Mouse (Mus musculus) frontal cortex, postnatal 10 days (tissue): ENCODE measurements around the gene Elmod3.
"Not testable (repeated sequence)": the region's sequence is repeated elsewhere in the genome, so short reads cannot be mapped to it uniquely, and the experiment has no call there.

Source experiments
- DNase-seq, 2 experiments: peaks; one replicate each; pipeline ENCODE4 v3.0.0; 2022; ENCODE audit warnings: low spot score in 2 of 2, mixed read lengths in 1 of 2

Gene Elmod3

DNA sequence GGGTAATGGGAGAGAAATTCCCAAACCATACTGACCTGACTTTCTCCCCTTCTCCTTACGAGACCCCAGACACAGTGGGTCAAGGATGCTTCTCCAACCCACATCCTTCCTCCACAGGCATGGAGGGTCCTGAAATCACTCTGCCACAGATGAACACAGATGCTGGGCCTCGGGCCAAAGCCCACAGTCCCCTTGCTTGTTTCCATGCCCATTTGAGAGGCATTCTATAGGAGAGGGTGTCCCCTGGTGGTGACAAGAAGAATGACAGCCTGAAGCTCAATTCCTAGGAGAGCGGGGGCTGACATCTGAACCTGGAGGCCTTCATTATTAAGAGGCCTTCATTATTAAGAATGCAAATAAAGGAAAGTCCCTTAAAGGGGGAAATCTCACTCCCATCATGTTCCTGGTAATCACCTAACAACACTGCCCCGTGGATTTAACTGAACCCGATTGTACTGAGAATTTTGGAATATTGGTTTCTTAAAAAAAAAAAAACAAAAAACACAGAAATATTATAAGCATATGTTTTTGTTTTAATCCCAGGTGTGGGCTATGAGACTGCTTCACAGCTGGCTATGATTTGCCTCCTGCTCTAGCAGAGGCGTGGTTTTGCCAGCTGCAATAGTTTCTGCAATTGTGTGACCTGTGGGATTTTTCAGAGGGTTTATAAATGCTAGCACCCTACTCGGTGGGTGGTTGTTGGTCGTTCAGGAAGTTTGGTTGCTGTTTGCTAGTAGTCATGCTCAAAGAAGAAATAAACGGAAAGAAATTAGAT is 64.0 kb downstream of the Elmod3 start:
- peak; percentile 65 to 70 for DNase-seq

DNA sequence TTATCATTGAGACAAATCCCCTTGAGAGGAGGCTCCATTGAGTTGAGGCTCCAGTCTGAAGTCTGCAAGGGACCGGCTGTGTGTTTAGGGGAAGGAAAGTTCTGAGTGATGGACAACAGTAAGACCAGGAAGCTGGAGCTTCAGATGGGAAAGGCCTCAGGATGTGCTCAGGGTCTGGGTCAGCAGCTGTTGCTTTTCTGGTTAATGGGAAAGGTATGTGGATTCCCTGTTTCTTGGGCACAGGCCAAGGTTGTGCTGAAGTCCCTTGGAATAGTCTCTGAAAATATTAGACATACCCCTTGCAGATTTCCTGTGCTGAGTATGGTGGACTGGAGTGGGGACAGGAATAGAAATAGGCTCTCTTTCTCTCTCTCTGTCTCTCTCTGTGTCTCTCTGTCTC is 64.7 kb downstream of the Elmod3 start:
- DNase-seq, result not testable (repeated sequence)

DNA sequence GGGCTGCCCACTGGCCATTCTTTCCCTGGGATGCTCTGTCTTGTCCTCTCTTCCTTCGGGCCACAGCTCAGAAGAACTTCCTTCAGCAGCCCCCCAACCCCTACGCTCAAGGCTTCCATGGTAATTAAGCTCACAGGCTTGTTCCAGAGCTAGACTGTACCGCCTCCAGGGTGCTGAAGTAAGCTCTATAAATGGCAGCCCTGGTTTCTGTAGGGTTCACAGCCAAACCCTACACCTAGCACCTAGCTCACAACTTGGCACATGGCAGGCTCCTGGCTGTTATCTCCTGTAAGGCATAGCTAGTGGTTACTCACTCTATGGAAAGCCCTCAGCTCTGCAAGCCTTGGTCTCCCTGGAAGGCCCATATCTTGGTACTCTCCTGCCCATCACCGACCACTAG is 65.6 kb downstream of the Elmod3 start:
- no peak for DNase-seq

DNA sequence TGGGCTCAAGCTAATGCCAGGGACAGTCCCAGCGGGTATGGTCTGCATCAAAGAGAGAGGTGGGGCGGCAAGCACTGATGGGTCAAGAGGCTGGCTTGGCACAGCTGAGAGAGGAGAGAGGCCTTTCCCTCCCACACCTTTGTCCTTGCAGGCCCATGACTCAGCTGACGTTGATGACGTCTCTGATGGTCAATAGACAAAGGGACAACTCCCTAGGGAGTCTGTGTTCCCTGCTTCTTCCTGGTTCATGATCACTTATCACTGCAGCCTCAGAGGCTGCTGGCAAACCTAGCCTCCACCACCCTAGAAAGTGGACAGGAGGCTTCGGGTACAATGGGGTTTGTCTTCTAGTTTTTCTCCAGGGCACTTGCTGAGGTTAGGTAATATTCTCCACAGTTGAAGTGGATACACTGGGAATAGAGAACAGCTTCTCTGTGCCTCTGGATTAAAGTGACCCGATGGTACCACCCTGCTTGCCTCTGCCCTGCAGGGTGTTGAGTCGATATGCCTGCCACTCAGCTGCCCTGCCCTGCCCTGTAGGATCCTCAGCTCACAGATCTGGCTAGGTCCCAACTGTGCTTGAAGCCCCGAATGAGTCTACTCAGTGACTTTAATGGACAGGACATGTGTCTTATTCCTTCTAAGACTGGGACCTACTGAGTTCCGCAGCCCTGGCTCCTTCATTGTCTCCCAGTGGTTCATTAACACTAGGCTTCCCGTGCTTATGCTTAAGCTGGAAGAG is 69.6 kb downstream of the Elmod3 start:
- no peak for DNase-seq

DNA sequence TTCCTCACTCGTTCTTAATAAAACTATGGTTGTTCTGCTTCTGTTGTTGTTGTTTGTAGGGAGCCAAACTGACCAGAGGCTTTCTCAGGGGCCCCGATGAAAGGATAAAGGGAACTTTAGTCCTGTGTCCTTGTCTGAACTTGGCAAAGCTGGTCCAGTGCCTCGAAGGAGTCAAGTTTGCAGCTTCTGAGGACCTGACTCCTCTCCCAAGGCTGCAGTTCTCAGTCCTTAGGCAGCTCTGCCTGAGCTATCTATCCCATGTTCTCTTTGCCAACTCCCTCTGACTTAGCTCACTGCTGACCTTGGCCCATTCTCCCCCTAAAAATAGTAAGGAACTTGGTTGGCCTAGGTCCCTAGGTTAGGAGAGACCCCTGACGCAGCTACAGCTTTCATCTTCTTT is 71.1 kb downstream of the Elmod3 start:
- DNase-seq, result no peak

DNA sequence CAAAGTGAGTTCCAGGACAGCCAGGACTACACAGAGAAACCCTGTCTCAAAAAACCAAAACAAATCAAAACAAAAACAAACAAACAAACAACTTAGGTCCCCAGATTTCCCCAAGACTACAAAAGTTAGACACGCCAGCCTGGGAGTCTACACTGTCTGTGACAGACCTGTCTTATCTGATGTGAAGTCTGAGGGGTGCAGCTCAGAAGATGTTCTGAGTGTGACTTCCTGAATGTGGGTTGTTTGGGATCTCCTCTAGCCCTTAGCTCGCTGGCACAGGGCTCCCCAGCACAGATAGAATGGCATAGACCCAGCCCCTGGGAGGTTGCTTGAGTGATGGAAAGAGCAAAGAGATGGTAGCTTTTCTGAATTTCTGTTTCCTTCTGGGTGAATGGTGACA is 74.1 kb downstream of the Elmod3 start:
- no peak for DNase-seq

DNA sequence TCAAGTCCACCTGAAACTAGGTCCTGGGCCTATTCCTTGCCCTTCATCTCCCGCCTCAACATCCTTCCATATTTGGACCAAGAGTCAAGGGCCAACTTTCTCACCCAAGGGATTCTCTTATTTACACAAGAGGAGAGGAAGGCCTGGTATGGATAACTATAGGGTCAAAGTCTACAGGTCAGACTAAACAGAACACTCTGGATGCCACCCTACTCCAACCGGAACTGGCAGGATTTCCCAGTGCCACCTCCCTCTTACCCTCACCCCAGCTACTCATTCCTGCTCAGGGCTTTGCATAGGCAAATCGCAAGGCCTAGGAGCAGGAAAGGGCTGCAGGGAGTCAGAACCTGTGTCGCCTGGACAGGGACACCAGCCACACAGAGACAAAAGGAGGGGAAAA is 75.0 kb downstream of the Elmod3 start:
- no peak for DNase-seq

DNA sequence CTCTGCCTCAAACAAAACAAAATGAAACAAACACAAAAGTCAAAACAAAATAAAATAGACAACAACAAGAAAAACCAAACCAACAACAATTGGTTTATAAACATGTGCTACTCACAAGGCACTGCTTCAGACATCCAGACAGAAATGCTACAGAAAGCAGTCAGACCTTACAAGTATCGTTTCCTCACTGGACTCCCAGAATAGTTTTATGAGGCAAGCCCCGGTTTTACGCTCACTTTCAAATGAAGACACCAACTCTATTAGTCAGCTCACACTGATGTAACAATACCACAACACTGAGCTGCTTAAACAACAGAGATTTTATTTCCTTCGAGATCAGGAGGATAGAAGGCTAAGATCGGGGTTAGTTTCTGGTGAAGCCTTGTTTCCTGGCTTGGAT is 75.9 kb downstream of the Elmod3 start:
- no peak for DNase-seq

DNA sequence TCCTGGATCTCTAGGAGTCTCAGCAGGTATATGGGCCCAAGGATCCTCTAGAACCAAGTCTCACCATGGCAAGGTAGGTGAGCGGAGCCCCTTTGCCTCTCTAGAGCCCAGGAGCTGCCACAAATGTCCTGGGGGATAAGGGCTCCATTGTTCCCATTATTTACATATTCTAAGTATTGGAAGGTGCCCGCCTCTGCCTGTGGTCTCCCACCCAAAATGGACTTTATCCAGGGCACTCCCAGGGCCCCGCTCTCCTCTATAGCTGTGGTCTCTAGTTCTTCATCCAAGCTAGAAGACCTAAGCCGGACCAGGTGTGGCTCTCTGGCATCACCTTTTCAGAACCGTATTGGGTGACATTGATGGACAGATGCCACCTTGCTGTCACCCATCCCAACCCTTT is 76.6 kb downstream of the Elmod3 start, which contains the start of gene Sh2d6:
Gene Sh2d6 (minus strand): TSS at position 101 of the 400 bp plus-strand sequence.
- no peak for DNase-seq

DNA sequence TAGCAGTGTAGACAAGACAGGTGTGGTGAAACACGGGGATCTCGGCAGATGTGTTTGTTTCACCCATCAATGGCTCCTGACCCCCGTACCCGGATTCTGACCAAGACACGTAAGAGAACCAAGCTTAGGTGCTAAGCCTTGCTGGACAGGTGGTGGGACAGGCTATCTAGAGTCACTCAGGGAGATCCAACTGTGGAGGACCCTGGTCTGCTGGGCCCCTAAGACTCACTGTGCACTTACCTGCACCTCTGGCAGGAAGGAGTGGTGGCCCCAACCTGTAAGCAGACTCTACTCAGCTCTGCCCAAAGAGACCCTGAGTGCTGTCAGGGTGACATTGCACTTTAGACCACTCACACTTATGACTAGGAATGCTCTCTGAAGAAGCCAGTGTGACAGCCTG is 77.3 kb downstream of the Elmod3 start:
- DNase-seq, result no peak

DNA sequence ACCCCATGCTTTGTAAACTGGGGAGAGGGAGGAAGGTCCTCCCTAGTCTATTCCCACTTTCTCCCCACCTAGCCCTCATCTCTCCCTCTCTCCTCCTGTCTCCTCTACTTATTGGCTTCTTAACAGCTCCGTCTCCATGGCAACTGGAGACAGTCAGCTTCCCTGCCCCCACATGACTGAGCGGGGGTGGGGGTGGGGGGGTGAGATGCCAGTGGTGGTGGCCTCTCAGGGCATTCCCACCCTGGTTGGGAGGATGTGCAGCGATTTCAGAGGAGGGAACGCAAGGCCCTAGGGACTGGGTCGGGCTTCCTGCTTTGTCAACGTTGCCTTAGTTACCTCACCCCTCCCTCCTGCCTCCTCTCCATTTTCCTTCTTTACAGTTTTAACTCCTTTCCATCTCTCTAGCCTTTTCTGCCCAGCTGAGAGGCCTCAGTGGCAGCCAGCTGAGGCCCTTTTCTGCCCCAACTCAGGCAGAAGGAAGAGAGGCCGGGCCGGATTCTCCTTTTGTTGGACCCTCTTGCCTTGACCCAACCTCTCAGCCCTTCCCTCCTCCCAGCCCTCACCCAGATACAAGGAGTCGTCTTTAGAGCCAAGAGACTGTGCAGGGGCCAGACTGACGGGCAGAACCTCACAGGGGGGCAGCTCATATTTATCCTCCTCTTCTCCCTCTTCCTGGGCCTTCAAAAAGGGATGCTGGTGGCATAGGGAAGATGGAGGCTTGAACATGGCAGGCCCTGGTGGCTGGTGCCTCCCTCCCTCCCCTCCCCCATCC is 78.1 kb downstream of the Elmod3 start:
- DNase-seq, result peak; percentile 57 to 61

DNA sequence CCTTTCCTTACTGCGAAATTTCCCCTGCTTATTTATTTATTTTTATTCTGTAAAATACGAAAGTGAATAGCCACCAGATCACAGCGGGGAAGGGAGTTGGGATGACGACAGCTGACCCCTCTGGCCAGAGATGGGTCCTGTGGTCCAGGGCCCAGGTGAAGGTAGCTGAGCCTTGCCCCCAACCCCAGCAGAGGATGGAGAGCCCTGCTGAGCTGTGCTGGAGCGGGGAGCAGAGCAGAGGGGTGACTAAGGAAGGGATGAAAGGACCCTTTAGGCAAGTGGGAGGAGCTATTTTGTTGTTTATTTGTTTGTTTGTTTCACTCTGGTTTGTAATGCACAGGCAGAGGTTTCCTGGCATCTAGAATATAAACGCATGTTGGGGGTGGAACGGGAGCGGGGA is 78.9 kb downstream of the Elmod3 start:
- no peak for DNase-seq

DNA sequence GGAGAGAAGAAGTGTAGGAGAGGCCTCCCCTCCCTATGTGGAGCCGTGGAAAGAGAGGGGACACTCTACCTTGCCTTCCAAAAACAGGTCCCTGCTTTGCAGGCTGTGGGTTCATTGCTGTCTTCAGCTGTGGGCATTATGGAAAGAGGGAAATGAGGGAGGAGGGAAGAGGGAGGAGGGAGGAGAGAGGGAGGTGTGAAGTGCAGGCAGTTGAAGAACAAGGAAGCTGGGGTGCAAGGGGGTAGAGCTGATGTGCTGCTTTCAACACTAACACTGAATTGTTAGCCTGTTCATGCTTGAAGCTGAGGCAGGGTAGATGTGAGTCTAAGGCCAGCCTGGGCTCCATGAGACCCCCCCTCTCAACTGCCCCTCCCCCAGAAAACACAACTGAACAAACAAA is 79.4 kb downstream of the Elmod3 start:
- no peak for DNase-seq
